Mouse (Mus musculus): ENCODE measurements around the gene Adamts17. TPM values are rescaled to one million over a fixed set of nuclear protein-coding genes. Genes with fewer than 3 reads are reported as not detected.

The Adamts17 gene
- polyA plus RNA-seq, 1 experiment = 0.55 TPM

DNA sequence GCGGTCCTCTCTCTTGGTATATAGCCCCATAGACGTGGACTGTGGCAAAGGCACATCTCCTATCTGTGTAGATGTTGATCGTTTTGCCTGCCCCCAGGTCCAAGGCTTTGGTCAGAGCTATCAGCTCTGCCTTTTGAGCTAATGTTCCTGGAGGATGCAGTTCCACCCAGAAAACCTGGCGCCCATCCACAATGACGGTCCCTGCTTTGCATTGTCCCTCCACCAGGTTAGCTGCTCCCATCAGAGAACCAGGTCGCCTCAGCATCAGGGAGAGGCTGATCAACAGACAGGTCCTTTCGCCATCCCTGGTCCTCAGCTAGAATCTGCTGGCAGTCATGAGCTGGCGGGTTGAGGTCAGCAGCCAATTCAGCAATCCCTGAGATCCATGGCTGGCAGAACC lies 322.6 kb downstream of the Adamts17 start:
- peaks cover 2% of the 10 kb centered on the region; the same call in 1 of the 2 replicates for H3K9me3 ChIP-seq (replicated peaks; ENCODE audit: control insufficient read depth, insufficient read depth, low read length, poor library complexity, severe bottlenecking)
- H3K4me3 ChIP-seq (ENCODE audit: low read depth, low read length) = no peak overlapping the region
- H3K4me1 ChIP-seq (ENCODE audit: control insufficient read depth, insufficient read depth, low read length) = no peaks in the 10 kb centered on the region
- H3K9ac ChIP-seq (ENCODE audit: low read depth, poor library complexity, severe bottlenecking) = no peak overlapping the region
- no peaks in the 10 kb centered on the region for H3K36me3 ChIP-seq (ENCODE audit: control insufficient read depth, insufficient read depth, low read length, poor library complexity, severe bottlenecking)
- no peak overlapping the region for H3K27ac ChIP-seq (ENCODE audit: insufficient read depth, low read length)
- H3K27me3 ChIP-seq (ENCODE audit: control insufficient read depth, insufficient read depth, low read length, poor library complexity, severe bottlenecking) = no peaks in the 10 kb centered on the region
- TF ChIP-seq CTCF (IDR thresholded peaks at IDR 0.05; ENCODE audit: low read depth, low read length) = no peak
- TF ChIP-seq POLR2A (IDR thresholded peaks at IDR 0.05; ENCODE audit: insufficient read depth, low read length) = no peak
- no peak for TF ChIP-seq EP300 (IDR thresholded peaks at IDR 0.05; ENCODE audit: insufficient read depth, low read depth, low read length)

DNA sequence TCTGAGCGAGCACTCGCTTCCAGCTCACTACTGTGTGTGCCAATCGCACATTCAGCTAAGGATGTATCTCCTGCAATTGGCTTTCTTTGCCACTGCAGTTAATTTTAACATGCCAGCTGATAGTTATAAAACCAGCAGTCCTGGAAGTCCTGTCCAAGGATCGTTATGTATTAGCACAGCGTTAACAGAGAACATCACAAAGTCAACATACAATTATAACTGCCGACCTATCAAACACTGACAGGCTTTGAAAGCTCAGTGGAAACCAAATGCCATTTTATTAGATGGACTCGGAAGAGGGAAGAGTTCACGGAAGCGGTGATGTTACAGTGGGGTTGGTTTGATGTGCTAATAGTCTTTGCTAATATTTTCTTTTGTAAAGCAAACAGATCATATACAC lies 328.8 kb downstream of the Adamts17 start:
- TF ChIP-seq EP300 (IDR thresholded peaks at IDR 0.05; ENCODE audit: insufficient read depth, low read depth, low read length) (no peak), CTCF (IDR thresholded peaks at IDR 0.05; ENCODE audit: low read depth, low read length) (no peak), POLR2A (IDR thresholded peaks at IDR 0.05; ENCODE audit: insufficient read depth, low read length) (no peak)
- no peaks in the 10 kb centered on the region for H3K36me3 ChIP-seq (ENCODE audit: control insufficient read depth, insufficient read depth, low read length, poor library complexity, severe bottlenecking)

DNA sequence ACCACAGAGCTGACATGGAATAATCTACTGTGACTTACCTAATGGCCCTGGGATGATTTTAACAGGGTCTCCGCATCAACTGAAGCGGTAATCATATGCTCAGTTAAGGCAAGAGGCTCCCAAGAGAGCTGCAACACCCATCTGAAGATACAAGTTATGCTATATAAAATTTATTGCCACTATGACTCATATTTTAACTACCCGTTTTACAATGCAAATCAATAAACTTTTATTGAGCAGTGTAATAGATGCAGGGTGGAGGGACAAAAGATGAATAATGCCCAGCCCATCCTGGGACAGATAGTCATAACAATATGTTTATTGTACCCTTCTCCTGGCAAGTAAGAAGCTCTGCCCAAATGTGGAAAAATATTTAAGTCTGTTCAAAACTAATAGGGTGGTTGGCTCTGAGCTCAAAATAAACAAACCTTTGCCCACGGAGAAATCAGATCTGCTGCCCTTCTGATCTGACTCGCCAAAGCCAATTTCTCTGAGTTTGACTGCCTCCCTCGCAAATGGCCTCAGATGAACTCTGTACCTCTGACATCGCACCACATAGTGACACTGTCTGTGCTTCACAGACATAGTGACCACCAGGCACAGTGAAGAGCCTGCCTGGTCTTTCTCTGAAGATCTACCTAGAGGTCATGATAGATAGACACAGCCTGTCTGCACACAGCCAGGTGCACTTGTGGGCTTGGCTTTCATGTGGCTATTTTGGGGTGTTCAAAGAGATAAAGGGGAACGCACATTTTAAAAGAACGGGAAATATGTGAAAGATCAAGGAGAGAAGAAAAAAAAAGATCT lies 329.4 kb downstream of the Adamts17 start:
- Histone ChIP-seq H3K9me3 (replicated peaks; ENCODE audit: control insufficient read depth, insufficient read depth, low read length, poor library complexity, severe bottlenecking) (no peaks in the 10 kb centered on the region), H3K27ac (ENCODE audit: insufficient read depth, low read length) (no peak overlapping the region), H3K27me3 (ENCODE audit: control insufficient read depth, insufficient read depth, low read length, poor library complexity, severe bottlenecking) (no peaks in the 10 kb centered on the region), H3K4me3 (ENCODE audit: low read depth, low read length) (no peak overlapping the region), H3K36me3 (ENCODE audit: control insufficient read depth, insufficient read depth, low read length, poor library complexity, severe bottlenecking) (no peaks in the 10 kb centered on the region), H3K9ac (ENCODE audit: low read depth, poor library complexity, severe bottlenecking) (no peak overlapping the region), H3K4me1 (ENCODE audit: control insufficient read depth, insufficient read depth, low read length) (no peaks in the 10 kb centered on the region)
- no peak for TF ChIP-seq POLR2A (IDR thresholded peaks at IDR 0.05; ENCODE audit: insufficient read depth, low read length)
- TF ChIP-seq CTCF (IDR thresholded peaks at IDR 0.05; ENCODE audit: low read depth, low read length) = no peak
- no peak for TF ChIP-seq EP300 (IDR thresholded peaks at IDR 0.05; ENCODE audit: insufficient read depth, low read depth, low read length)

More for the DNA sequence above, 328.8 kb downstream of the Adamts17 start:
- Histone ChIP-seq H3K27me3 (ENCODE audit: control insufficient read depth, insufficient read depth, low read length, poor library complexity, severe bottlenecking) (no peaks in the 10 kb centered on the region), H3K27ac (ENCODE audit: insufficient read depth, low read length) (no peak overlapping the region), H3K9ac (ENCODE audit: low read depth, poor library complexity, severe bottlenecking) (no peak overlapping the region), H3K4me3 (ENCODE audit: low read depth, low read length) (no peak overlapping the region), H3K9me3 (replicated peaks; ENCODE audit: control insufficient read depth, insufficient read depth, low read length, poor library complexity, severe bottlenecking) (no peaks in the 10 kb centered on the region), H3K4me1 (ENCODE audit: control insufficient read depth, insufficient read depth, low read length) (no peaks in the 10 kb centered on the region)

DNA sequence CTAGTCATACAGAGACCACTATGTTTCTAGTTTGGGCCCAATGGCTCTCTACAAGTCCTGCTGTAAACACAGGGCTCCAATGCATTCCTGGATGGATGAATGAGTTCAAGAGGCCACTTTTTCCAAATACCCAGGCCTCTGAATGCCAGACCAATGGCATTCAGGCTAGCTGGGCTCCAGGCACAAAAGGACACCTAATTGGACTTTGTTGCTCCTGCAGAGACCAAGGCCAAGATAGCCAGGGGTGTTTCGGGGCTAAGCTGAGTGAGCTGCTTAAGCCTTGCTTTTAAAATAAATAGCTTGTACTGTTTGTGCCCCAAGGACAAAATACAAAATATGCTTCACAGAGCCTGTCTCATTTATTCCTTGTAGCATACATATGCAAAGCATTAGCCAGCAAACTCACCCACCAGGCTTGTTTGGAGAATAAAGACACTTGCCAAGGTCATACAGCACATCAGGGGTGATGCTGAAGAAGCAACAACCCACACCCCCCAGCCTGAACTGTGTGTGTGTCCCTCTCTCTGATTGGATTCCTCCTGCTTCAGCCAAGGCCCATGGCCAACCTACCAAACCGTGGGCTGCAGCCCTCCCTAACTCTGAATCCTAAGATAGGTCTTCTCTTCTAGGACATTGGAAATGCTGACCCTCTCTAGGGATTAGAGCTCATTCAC lies 334.1 kb downstream of the Adamts17 start:
- no peak overlapping the region for H3K4me3 ChIP-seq (ENCODE audit: low read depth, low read length)

GRCm38 (mm10) chr7:67183786-67184185 lies 344.3 kb downstream of the Adamts17 start:
- no peak overlapping the region for H3K4me3 ChIP-seq (ENCODE audit: low read depth, low read length)
- H3K9me3 ChIP-seq (replicated peaks; ENCODE audit: control insufficient read depth, insufficient read depth, low read length, poor library complexity, severe bottlenecking) = no peaks in the 10 kb centered on the region
- no peak overlapping the region for H3K27ac ChIP-seq (ENCODE audit: insufficient read depth, low read length)
- no peak overlapping the region for H3K9ac ChIP-seq (ENCODE audit: low read depth, poor library complexity, severe bottlenecking)
- TF ChIP-seq POLR2A (IDR thresholded peaks at IDR 0.05; ENCODE audit: insufficient read depth, low read length) = no peak
- no peak for TF ChIP-seq CTCF (IDR thresholded peaks at IDR 0.05; ENCODE audit: low read depth, low read length)
- no peak for TF ChIP-seq EP300 (IDR thresholded peaks at IDR 0.05; ENCODE audit: insufficient read depth, low read depth, low read length)
- no peaks in the 10 kb centered on the region for H3K36me3 ChIP-seq (ENCODE audit: control insufficient read depth, insufficient read depth, low read length, poor library complexity, severe bottlenecking)
- H3K27me3 ChIP-seq (ENCODE audit: control insufficient read depth, insufficient read depth, low read length, poor library complexity, severe bottlenecking) = no peaks in the 10 kb centered on the region
- H3K4me1 ChIP-seq (ENCODE audit: control insufficient read depth, insufficient read depth, low read length) = no peaks in the 10 kb centered on the region

More for the DNA sequence above, 334.1 kb downstream of the Adamts17 start:
- no peak for TF ChIP-seq POLR2A (IDR thresholded peaks at IDR 0.05; ENCODE audit: insufficient read depth, low read length)
- TF ChIP-seq EP300 (IDR thresholded peaks at IDR 0.05; ENCODE audit: insufficient read depth, low read depth, low read length) = no peak
- no peak for TF ChIP-seq CTCF (IDR thresholded peaks at IDR 0.05; ENCODE audit: low read depth, low read length)
- H3K9ac ChIP-seq (ENCODE audit: low read depth, poor library complexity, severe bottlenecking) = no peak overlapping the region
- H3K27ac ChIP-seq (ENCODE audit: insufficient read depth, low read length) = no peak overlapping the region
- H3K36me3 ChIP-seq (ENCODE audit: control insufficient read depth, insufficient read depth, low read length, poor library complexity, severe bottlenecking) = no peaks in the 10 kb centered on the region
- no peaks in the 10 kb centered on the region for H3K4me1 ChIP-seq (ENCODE audit: control insufficient read depth, insufficient read depth, low read length)
- no peaks in the 10 kb centered on the region for H3K9me3 ChIP-seq (replicated peaks; ENCODE audit: control insufficient read depth, insufficient read depth, low read length, poor library complexity, severe bottlenecking)
- H3K27me3 ChIP-seq (ENCODE audit: control insufficient read depth, insufficient read depth, low read length, poor library complexity, severe bottlenecking) = no peaks in the 10 kb centered on the region

GRCm38 (mm10) chr7:67199412-67199811 lies 359.9 kb downstream of the Adamts17 start:
- Histone ChIP-seq H3K4me3 (ENCODE audit: low read depth, low read length) (no peak overlapping the region), H3K9ac (ENCODE audit: low read depth, poor library complexity, severe bottlenecking) (no peak overlapping the region), H3K36me3 (ENCODE audit: control insufficient read depth, insufficient read depth, low read length, poor library complexity, severe bottlenecking) (no peaks in the 10 kb centered on the region), H3K4me1 (ENCODE audit: control insufficient read depth, insufficient read depth, low read length) (no peaks in the 10 kb centered on the region), H3K27me3 (ENCODE audit: control insufficient read depth, insufficient read depth, low read length, poor library complexity, severe bottlenecking) (no peaks in the 10 kb centered on the region; the same call in 1 of the 2 replicates), H3K9me3 (replicated peaks; ENCODE audit: control insufficient read depth, insufficient read depth, low read length, poor library complexity, severe bottlenecking) (no peaks in the 10 kb centered on the region), H3K27ac (ENCODE audit: insufficient read depth, low read length) (no peak overlapping the region)
- TF ChIP-seq CTCF (IDR thresholded peaks at IDR 0.05; ENCODE audit: low read depth, low read length) = peak; percentile 88
- TF ChIP-seq POLR2A (IDR thresholded peaks at IDR 0.05; ENCODE audit: insufficient read depth, low read length) = no peak

Other genes with a start within 250 kb of the Adamts17 start
- gene Asb7, start 150.1 kb upstream of the Adamts17 start, polyA plus RNA-seq (2011; ENCODE audit: insufficient read depth, insufficient read length, low read depth, missing spikeins) = 19.1 and 22.0 TPM in 2 replicates
- 7.8 and 10.9 TPM in 2 replicates for gene Lins1, start 149.8 kb upstream of the Adamts17 start, polyA plus RNA-seq (2011; ENCODE audit: insufficient read depth, insufficient read length, low read depth, missing spikeins)
- gene Cers3, start 96.2 kb upstream of the Adamts17 start, polyA plus RNA-seq (2011; ENCODE audit: insufficient read depth, insufficient read length, low read depth, missing spikeins) = 0.73 and 0.75 TPM in 2 replicates

Data from ES-Bruce4 (cell line).